Mouse (Mus musculus) midbrain, postnatal 0 days (tissue): ENCODE data around the gene Noxred1. TPM values are rescaled to one million over a fixed set of nuclear protein-coding genes. Genes with fewer than 3 reads are reported as not detected.

Experiments
- ATAC-seq: fragments of 200-750 bp; cut with Nextera tagmentation; 2 replicates; pipeline ENCODE4 v1.8.0; 2017; ENCODE audit warnings: moderate number of reproducible peaks, mild to moderate bottlenecking, moderate TSS enrichment, moderate library complexity; ENCODE audit not compliant: low FRiP score
- DNase-seq: peaks from one replicate; pipeline ENCODE4 v3.0.0-alpha.2; 2015; ENCODE audit warnings: low spot score
- H3K27ac ChIP-seq: fragments of 300-500 bp; sonication (generic); 2 replicates; pipeline ENCODE4 v1.5.1; 2014; ENCODE audit warnings: low read depth, mild to moderate bottlenecking, low read length, mixed read lengths
- H3K27me3 ChIP-seq: fragments of 300-500 bp; sonication (generic); 2 replicates; pipeline ENCODE4 v1.6.1; 2014; ENCODE audit warnings: low read length, control low read depth, mixed read lengths; ENCODE audit not compliant: insufficient read depth
- H3K36me3 ChIP-seq: fragments of 300-500 bp; sonication (generic); 2 replicates; pipeline ENCODE4 v1.6.1; 2014; ENCODE audit warnings: low read length, control low read depth, mixed read lengths; ENCODE audit not compliant: insufficient read depth
- H3K4me1 ChIP-seq: fragments of 300-500 bp; sonication (generic); 2 replicates; pipeline ENCODE4 v1.6.1; 2014; ENCODE audit warnings: mild to moderate bottlenecking, control low read depth, antibody characterized with exemption, low read length, mixed read lengths; ENCODE audit not compliant: insufficient read depth
- H3K4me2 ChIP-seq: fragments of 300-500 bp; sonication (generic); 2 replicates; pipeline ENCODE4 v1.6.1; 2014; ENCODE audit warnings: low read depth, mild to moderate bottlenecking, low read length, mixed read lengths; ENCODE audit not compliant: poor library complexity, severe bottlenecking
- H3K4me3 ChIP-seq: fragments of 300-500 bp; sonication (generic); 2 replicates; pipeline ENCODE4 v1.5.1; 2014; ENCODE audit warnings: low read depth, mild to moderate bottlenecking, low read length, moderate library complexity
- H3K9ac ChIP-seq: fragments of 300-500 bp; sonication (generic); replicated peaks from 2 replicates; pipeline ENCODE4 v1.6.1; 2014; ENCODE audit warnings: mild to moderate bottlenecking, low read length, moderate library complexity, mixed read lengths; ENCODE audit not compliant: poor library complexity, severe bottlenecking
- H3K9me3 ChIP-seq: fragments of 300-500 bp; sonication (generic); 2 replicates; pipeline ENCODE4 v1.6.1; 2016; ENCODE audit warnings: low read length, control low read depth
- CTCF ChIP-seq: IDR thresholded peaks from 2 replicates; pipeline ENCODE4 v1.5.1; 2016; ENCODE audit warnings: antibody characterized with exemption, mild to moderate bottlenecking
- WGBS: fragments of 180-500 bp; shearing (Covaris S2); extraction: QIAGEN DNeasy Blood & Tissue Kit; methylation state at CpG from one replicate; pipeline ENCODE4 v1.1.7; 2014; 5-methylcytosine and 5-hydroxymethylcytosine counted together
- microRNA-seq: library from miRNA; unstranded; fragments of <30 nt; microRNA quantifications from one replicate; pipeline ENCODE4, GENCODE M21; 2016; ENCODE audit warnings: borderline number of aligned reads
- polyA plus RNA-seq: library from polyadenylated mRNA; unstranded; fragments of >200 nt; fragmentation: Nextera tagmentation; extraction: Ambion mirVana; gene quantifications from 2 replicates; pipeline ENCODE4 v1.2.1, GENCODE M21; 2015
- total RNA-seq: library from RNA; depleted of rRNA; stranded (reverse); fragments of >200 nt; gene quantifications from 2 replicates; pipeline ENCODE4 v1.2.3, GENCODE M21; 2014; rRNA removed

Gene Noxred1
- total and polyA plus RNA-seq, 2 experiments from 2014 or later = 0.30 to 0.88 TPM

DNA sequence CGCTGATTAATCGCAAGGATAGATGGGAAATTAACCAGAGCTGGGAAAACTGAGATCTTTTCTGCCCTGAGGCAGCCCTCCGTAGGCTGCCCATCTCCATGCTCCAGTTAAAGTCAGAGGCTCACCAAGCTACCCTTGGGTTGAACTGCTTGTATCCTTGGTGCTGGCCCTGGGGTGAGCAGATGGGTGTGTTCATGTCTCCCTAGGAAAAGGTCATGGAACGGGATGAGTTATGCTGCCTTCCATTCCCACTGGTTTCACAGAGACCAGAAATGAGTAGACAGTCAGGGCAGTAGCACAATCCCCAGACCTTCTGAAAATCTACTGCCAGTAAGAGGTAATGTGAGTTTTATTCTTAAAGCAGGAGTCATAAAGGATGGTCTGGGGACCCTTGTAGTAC, 60.9 kb downstream of the Noxred1 start:
- Histone ChIP-seq H3K27me3 (no peaks in the 10 kb centered on the region), H3K9ac (no peak overlapping the region), H3K36me3 (peaks cover 25% of the 10 kb centered on the region), H3K9me3 (no peaks in the 10 kb centered on the region), H3K27ac (no peak overlapping the region), H3K4me1 (no peaks in the 10 kb centered on the region), H3K4me2 (no peak overlapping the region), H3K4me3 (no peak overlapping the region)
- no peak for TF ChIP-seq CTCF
- 95% methylated on average over 4 of the region's 4 CpGs for WGBS
- ATAC-seq = no peak
- no peak for DNase-seq

DNA sequence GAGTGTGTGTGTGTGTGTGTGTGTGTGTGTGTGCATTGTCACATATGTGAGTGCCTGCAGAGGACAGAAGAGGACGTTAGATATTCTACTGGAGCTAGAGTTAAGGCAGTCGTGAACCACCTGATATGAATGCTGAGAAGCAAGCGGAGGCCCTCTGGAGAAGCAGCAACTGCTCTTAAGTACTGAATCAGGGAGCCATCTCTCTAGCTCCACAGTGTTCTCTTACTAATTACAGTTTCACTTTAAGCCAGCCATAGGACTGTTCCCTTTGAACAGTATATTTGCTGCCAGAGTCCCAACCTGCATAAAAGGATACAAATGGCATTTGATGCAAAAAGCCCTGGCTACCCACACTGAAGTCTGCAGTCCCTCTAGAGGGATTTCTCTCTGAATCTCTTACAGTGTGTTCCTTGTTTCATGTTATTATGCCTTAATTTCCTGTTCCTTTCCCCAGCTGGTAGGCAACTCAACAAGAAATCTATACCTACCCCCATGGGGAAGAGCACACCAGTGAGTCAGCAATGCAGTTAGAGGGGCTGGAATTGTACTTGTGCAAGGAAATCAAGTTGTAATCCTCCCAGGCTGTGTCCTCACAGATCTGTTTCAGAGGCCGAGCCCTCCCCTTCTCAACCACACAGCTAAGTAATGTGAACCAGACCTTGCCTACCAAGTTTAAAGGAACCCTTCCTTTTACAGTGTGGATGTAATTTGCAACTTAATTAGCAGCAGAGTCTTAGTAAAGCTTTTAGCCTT, 63.2 kb downstream of the Noxred1 start:
- Histone ChIP-seq H3K9ac (no peak overlapping the region), H3K27me3 (no peaks in the 10 kb centered on the region), H3K4me2 (no peak overlapping the region), H3K4me3 (no peak overlapping the region), H3K9me3 (no peaks in the 10 kb centered on the region), H3K27ac (peak overlapping the region; percentile 32; the same call in 1 of the 2 replicates), H3K36me3 (peaks cover 42% of the 10 kb centered on the region), H3K4me1 (no peaks in the 10 kb centered on the region)
- no peak for ATAC-seq
- 76% methylated on average over 4 of the region's 4 CpGs for WGBS
- no peak for TF ChIP-seq CTCF
- peak; percentile 11 for DNase-seq

Small RNA genes lying within 50 kb of the gene (microRNA-seq; reads per million reads assigned to microRNA genes)
- not detected for gene Gm47293

Other genes starting within 250 kb of the Noxred1 start
- gene Zdhhc22, start 248.3 kb downstream of the Noxred1 start, total RNA-seq = 19.4 and 21.9 TPM in 2 replicates
- gene Zdhhc22, start 248.3 kb downstream of the Noxred1 start, polyA plus RNA-seq = 30.9 and 32.2 TPM in 2 replicates
- gene Tmem63c, start 217.4 kb downstream of the Noxred1 start, total RNA-seq = 25.4 and 30.1 TPM in 2 replicates
- gene Tmem63c, start 217.4 kb downstream of the Noxred1 start, polyA plus RNA-seq = 10.2 and 10.7 TPM in 2 replicates
- gene Ngb, start 136.2 kb downstream of the Noxred1 start, total RNA-seq = 15.7 and 17.4 TPM in 2 replicates
- gene Ngb, start 136.2 kb downstream of the Noxred1 start, polyA plus RNA-seq = 16.7 and 17.3 TPM in 2 replicates
- gene Gstz1, start 91.6 kb downstream of the Noxred1 start, total RNA-seq = 58.1 and 60.7 TPM in 2 replicates
- gene Gstz1, start 91.6 kb downstream of the Noxred1 start, polyA plus RNA-seq = 44.9 and 49.3 TPM in 2 replicates
- 29.8 and 35.0 TPM in 2 replicates for gene Pomt2, start 90.8 kb downstream of the Noxred1 start, total RNA-seq
- gene Pomt2, start 90.8 kb downstream of the Noxred1 start, polyA plus RNA-seq = 13.2 and 13.8 TPM in 2 replicates
- gene Samd15, start 39.0 kb downstream of the Noxred1 start, total RNA-seq = 0.55 and 0.61 TPM in 2 replicates
- gene Samd15, start 39.0 kb downstream of the Noxred1 start, polyA plus RNA-seq = 1.9 and 3.1 TPM in 2 replicates
- gene Tmed8, start 38.3 kb downstream of the Noxred1 start, total RNA-seq = 17.5 and 19.8 TPM in 2 replicates
- gene Tmed8, start 38.3 kb downstream of the Noxred1 start, polyA plus RNA-seq = 3.6 and 4.4 TPM in 2 replicates
- gene Vipas39, start 27.5 kb upstream of the Noxred1 start, total RNA-seq = 59.4 and 61.5 TPM in 2 replicates
- 48.7 and 51.2 TPM in 2 replicates for gene Vipas39, start 27.5 kb upstream of the Noxred1 start, polyA plus RNA-seq
- 113 and 116 TPM in 2 replicates for gene Ahsa1, start 27.7 kb upstream of the Noxred1 start, total RNA-seq
- 169 and 182 TPM in 2 replicates for gene Ahsa1, start 27.7 kb upstream of the Noxred1 start, polyA plus RNA-seq
- gene Ism2, start 61.0 kb upstream of the Noxred1 start, total RNA-seq = 1.3 and 4.0 TPM in 2 replicates
- 1.3 and 1.6 TPM in 2 replicates for gene Ism2, start 61.0 kb upstream of the Noxred1 start, polyA plus RNA-seq
- 41.5 and 49.8 TPM in 2 replicates for gene Sptlc2, start 149.6 kb upstream of the Noxred1 start, total RNA-seq
- 86.6 and 99.6 TPM in 2 replicates for gene Sptlc2, start 149.6 kb upstream of the Noxred1 start, polyA plus RNA-seq
- gene Slirp, start 205.2 kb upstream of the Noxred1 start, total RNA-seq = 38.9 and 58.2 TPM in 2 replicates
- 181 and 194 TPM in 2 replicates for gene Slirp, start 205.2 kb upstream of the Noxred1 start, polyA plus RNA-seq
- gene Alkbh1, start 205.3 kb upstream of the Noxred1 start, total RNA-seq = 20.3 and 28.7 TPM in 2 replicates
- 31.5 and 36.8 TPM in 2 replicates for gene Alkbh1, start 205.3 kb upstream of the Noxred1 start, polyA plus RNA-seq
- gene Snw1, start 233.5 kb upstream of the Noxred1 start, total RNA-seq = 36.0 and 37.8 TPM in 2 replicates
- gene Snw1, start 233.5 kb upstream of the Noxred1 start, polyA plus RNA-seq = 82.7 and 87.9 TPM in 2 replicates